In genomic region chrX:52165555-52165938, GRCm38 (mm10) we compare ENCODE assay signal across 8 mouse cellular contexts. TPM values are rescaled to one million over a fixed set of nuclear protein-coding genes. Genes with fewer than 3 reads are reported as not detected.
DNase-seq lines count a peak whose midpoint lies in the region; ATAC-seq lines count a peak whose summit lies in the region.

No protein-coding gene starts in this region.

- 42% methylated on average over 5 of the region's 7 CpGs for WGBS in heart, embryonic 15.5 days
- 28% methylated on average over 5 of the region's 7 CpGs for WGBS in embryonic facial prominence, embryonic 11.5 days
- 51% methylated on average over 5 of the region's 7 CpGs for WGBS in hindbrain, embryonic 15.5 days
- WGBS in midbrain, embryonic 12.5 days, result 38% methylated on average over 4 of the region's 7 CpGs

- no peak overlapping the region for H3K27ac ChIP-seq in heart, embryonic 15.5 days
- H3K27ac ChIP-seq in embryonic facial prominence, embryonic 11.5 days (replicated peaks; ENCODE audit: low read depth, low read length), result no peak overlapping the region
- no peak overlapping the region for H3K27ac ChIP-seq in hindbrain, embryonic 15.5 days (replicated peaks)
- H3K27ac ChIP-seq in midbrain, embryonic 12.5 days (replicated peaks), result no peak overlapping the region

- peak; percentile 19; the same call in 1 of the 2 replicates for ATAC-seq in heart, embryonic 15.5 days (replicated peaks; ENCODE audit: insufficient number of reproducible peaks, insufficient read depth, low FRiP score, low read depth)
- ATAC-seq in embryonic facial prominence, embryonic 11.5 days (replicated peaks; ENCODE audit: insufficient number of reproducible peaks, low FRiP score, low TSS enrichment, low read depth), result peak; percentile 70; the same call in 1 of the 2 replicates
- ATAC-seq in hindbrain, embryonic 15.5 days (ENCODE audit: low FRiP score, low read depth), result peak; percentile 46
- ATAC-seq in midbrain, embryonic 12.5 days (ENCODE audit: low FRiP score, low read depth), result peak; percentile 76

- H3K4me3 ChIP-seq in heart, embryonic 15.5 days, result peak overlapping the region; percentile 67
- peak overlapping the region; percentile 53; the same call in 1 of the 2 replicates for H3K4me3 ChIP-seq in embryonic facial prominence, embryonic 11.5 days (ENCODE audit: low read depth, low read length)
- H3K4me3 ChIP-seq in hindbrain, embryonic 15.5 days, result peak overlapping the region; percentile 49
- H3K4me3 ChIP-seq in midbrain, embryonic 12.5 days, result peak overlapping the region; percentile 51

- H3K9me3 ChIP-seq in heart, embryonic 15.5 days (replicated peaks), result no peaks in the 10 kb centered on the region
- H3K9me3 ChIP-seq in embryonic facial prominence, embryonic 11.5 days (replicated peaks; ENCODE audit: control insufficient read depth, low read length), result no peaks in the 10 kb centered on the region
- H3K9me3 ChIP-seq in hindbrain, embryonic 15.5 days, result no peaks in the 10 kb centered on the region
- H3K9me3 ChIP-seq in midbrain, embryonic 12.5 days, result no peaks in the 10 kb centered on the region

- H3K4me2 ChIP-seq in heart, embryonic 15.5 days, result peak overlapping the region; percentile 76
- peak overlapping the region; percentile 71 for H3K4me2 ChIP-seq in embryonic facial prominence, embryonic 11.5 days (ENCODE audit: low read depth, low read length)
- peak overlapping the region; percentile 88 for H3K4me2 ChIP-seq in hindbrain, embryonic 15.5 days
- peak overlapping the region; percentile 69 for H3K4me2 ChIP-seq in midbrain, embryonic 12.5 days (replicated peaks)

- intact Hi-C loops in heart, postnatal 36 days (cut with DNase I), result loop anchor here (1.0 to 10.0 kb wide), 4 partner anchors 28 to 209 kb away; no protein-coding TSS in a partner anchor

- no peak overlapping the region for H3K9ac ChIP-seq in heart, embryonic 15.5 days
- no peak overlapping the region for H3K9ac ChIP-seq in embryonic facial prominence, embryonic 11.5 days (replicated peaks; ENCODE audit: low read length)
- H3K9ac ChIP-seq in hindbrain, embryonic 15.5 days, result 0 out of 2 replicates have a peak overlapping the region, but pooled peaks have one; percentile 41
- peak overlapping the region; percentile 62; the same call in 1 of the 2 replicates for H3K9ac ChIP-seq in midbrain, embryonic 12.5 days (replicated peaks)

- H3K4me1 ChIP-seq in heart, embryonic 15.5 days (replicated peaks), result no peaks in the 10 kb centered on the region
- no peaks in the 10 kb centered on the region for H3K4me1 ChIP-seq in embryonic facial prominence, embryonic 11.5 days (ENCODE audit: control insufficient read depth, insufficient read depth, low read length)
- no peaks in the 10 kb centered on the region; the same call in 1 of the 2 replicates for H3K4me1 ChIP-seq in hindbrain, embryonic 15.5 days (replicated peaks)
- H3K4me1 ChIP-seq in midbrain, embryonic 12.5 days, result peaks cover 7% of the 10 kb centered on the region; the same call in 1 of the 2 replicates

- no peaks in the 10 kb centered on the region; the same call in 1 of the 2 replicates for H3K27me3 ChIP-seq in heart, embryonic 15.5 days
- peaks cover 3% of the 10 kb centered on the region; the same call in 1 of the 2 replicates for H3K27me3 ChIP-seq in embryonic facial prominence, embryonic 11.5 days (ENCODE audit: control insufficient read depth, insufficient read depth, low read length)
- H3K27me3 ChIP-seq in hindbrain, embryonic 15.5 days, result 0 out of 2 replicates have a peak, but pooled peaks cover 6% of the 10 kb centered on the region
- H3K27me3 ChIP-seq in midbrain, embryonic 12.5 days, result peaks cover 23% of the 10 kb centered on the region

- H3K36me3 ChIP-seq in heart, embryonic 15.5 days, result no peaks in the 10 kb centered on the region
- H3K36me3 ChIP-seq in embryonic facial prominence, embryonic 11.5 days (replicated peaks; ENCODE audit: control insufficient read depth, insufficient read depth, low read depth, low read length), result no peaks in the 10 kb centered on the region
- H3K36me3 ChIP-seq in hindbrain, embryonic 15.5 days, result no peaks in the 10 kb centered on the region
- no peaks in the 10 kb centered on the region for H3K36me3 ChIP-seq in midbrain, embryonic 12.5 days

- DNase-seq in heart, postnatal 36 days, result no peak
- no peak for DNase-seq in embryonic facial prominence, embryonic 11.5 days (ENCODE audit: low spot score)
- DNase-seq in urinary bladder, adult 18-20 months (ENCODE audit: low spot score in 2 of 2), result no peak
- DNase-seq in cerebellum, adult 9-11 months, result no peak
- DNase-seq in adrenal gland, postnatal 36 days, result no peak

RNA-seq across cellular contexts. Expression of gene Gpc4, which starts 0.5 kb away (rescaled TPM):
- polyA plus RNA-seq in heart, embryonic 15.5 days (2015; fragmentation: Nextera tagmentation; extraction: Ambion mirVana), result 46.2 and 46.5 TPM in 2 replicates
- total RNA-seq in heart, postnatal 36 days (2021), result 10 to 100 TPM; 38.4 to 42.0 TPM
- polyA plus RNA-seq in embryonic facial prominence, embryonic 11.5 days (2014; fragmentation: Nextera tagmentation; extraction: Ambion mirVana), result 30.7 and 34.7 TPM in 2 replicates
- 12.5 and 12.9 TPM in 2 replicates for polyA plus RNA-seq in hindbrain, embryonic 15.5 days (2015; fragmentation: Nextera tagmentation; extraction: Ambion mirVana)
- polyA plus RNA-seq in midbrain, embryonic 12.5 days (2016; fragmentation: Nextera tagmentation; extraction: Ambion mirVana), result 20.2 and 25.0 TPM in 2 replicates
- total RNA-seq in adrenal gland, postnatal 36 days (2021), result 100 to 1,000 TPM; 111 to 197 TPM

Comparison
In these comparisons a context has a peak if more than half of its experiments do, and no peak if none do; other contexts are left out.
1. ATAC-seq: peak in every context shown above with its lines; median percentile 76 in midbrain, embryonic 12.5 days; 70 in embryonic facial prominence, embryonic 11.5 days; 46 in hindbrain, embryonic 15.5 days; 19 in heart, embryonic 15.5 days.
2. H3K9ac ChIP-seq: peak in hindbrain, embryonic 15.5 days (single experiment) and midbrain, embryonic 12.5 days (single experiment); none in heart, embryonic 15.5 days (single experiment) and embryonic facial prominence, embryonic 11.5 days (single experiment).
3. Peak in every context shown above with its lines, with median percentiles within 50 percentile points of each other: H3K4me2 ChIP-seq and H3K4me3 ChIP-seq.